11 mouse cellular contexts compared by ENCODE assay signal in the genomic region with DNA sequence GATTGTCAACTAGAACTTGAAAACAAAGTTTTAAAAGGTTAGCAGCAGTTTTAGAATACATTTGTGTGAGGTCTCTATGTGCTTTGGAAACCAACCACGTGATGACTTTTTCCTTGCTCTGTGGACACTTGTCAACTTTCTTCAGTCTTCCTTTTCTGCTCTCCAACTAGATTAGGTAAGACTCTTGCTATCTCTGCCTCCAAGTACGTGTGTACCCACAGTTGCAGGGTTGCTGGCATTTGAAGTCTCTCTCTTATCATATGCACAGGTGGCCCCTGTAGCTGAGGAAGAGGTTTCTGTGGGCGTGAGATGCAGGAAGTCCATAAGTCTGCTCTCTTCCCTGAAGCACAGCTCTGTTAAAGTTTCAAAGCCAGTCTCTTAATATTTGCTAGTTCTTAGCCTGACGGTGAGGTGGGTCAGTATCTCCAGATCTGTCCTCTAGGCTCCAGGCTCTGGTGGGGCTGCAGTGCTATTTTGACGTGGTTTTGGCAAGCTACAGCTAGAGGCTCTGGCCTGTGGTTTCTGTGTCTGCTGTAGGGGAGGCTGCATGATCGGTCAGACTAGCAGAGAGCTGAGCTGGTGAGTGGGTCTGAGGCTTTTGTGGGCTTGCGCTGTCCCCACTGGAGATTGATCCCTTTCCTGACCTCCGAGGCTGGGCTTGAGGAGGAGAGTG. TPM values are rescaled to one million over a fixed set of nuclear protein-coding genes. Genes with fewer than 3 reads are reported as not detected.
DNase-seq lines count a peak whose midpoint lies in the region; ATAC-seq and TF ChIP-seq lines count a peak whose summit lies in the region.
"Had no signal": no experiment of that assay in that cellular context is flagged by ENCODE, and none has a peak within 500 bp of the region (broad histone marks: within the 10 kb centered on the region; RNA-seq: fewer than 3 reads in every experiment).

No protein-coding gene starts in this region.

- no peak for TF ChIP-seq CTCF in bone marrow, adult 2 months (IDR thresholded peaks at IDR 0.05; ENCODE audit: control insufficient read depth, insufficient read depth, low read length)
- TF ChIP-seq CTCF in small intestine, adult 2 months (IDR thresholded peaks at IDR 0.05; ENCODE audit: extremely low read depth, insufficient read length, insufficient replicate concordance, low read depth, low read length), result no peak

- peaks cover 43% of the 10 kb centered on the region for H3K36me3 ChIP-seq in small intestine, adult 2 months (ENCODE audit: control insufficient read depth, insufficient read depth, low read length)
- peaks cover 83% of the 10 kb centered on the region for H3K36me3 ChIP-seq in neural tube, embryonic 15.5 days

- H3K27me3 ChIP-seq in small intestine, adult 2 months (ENCODE audit: control insufficient read depth, insufficient read depth, low read length), result no peaks in the 10 kb centered on the region
- no peaks in the 10 kb centered on the region for H3K27me3 ChIP-seq in neural tube, embryonic 15.5 days (replicated peaks)
- H3K27me3 ChIP-seq: CH12.LX had no signal

- H3K4me3 ChIP-seq in bone marrow, adult 2 months (replicated peaks; ENCODE audit: control insufficient read depth, low read depth, low read length), result no peak overlapping the region
- no peak overlapping the region for H3K4me3 ChIP-seq in small intestine, adult 2 months (ENCODE audit: low read depth, low read length)
- H3K4me3 ChIP-seq in neural tube, embryonic 15.5 days (replicated peaks), result no peak overlapping the region

- peak; percentile 79 for DNase-seq in CD4-positive helper T cell, adult 2 months (ENCODE audit: low read depth, low spot score)
- peak; percentile 55 for DNase-seq in liver
- no peak for DNase-seq in right cerebral cortex, adult 18-20 months
- DNase-seq in lung, postnatal 25 days (ENCODE audit: low spot score), result no peak
- no peak for DNase-seq in cerebellum, postnatal 4 days (ENCODE audit: low spot score in 2 of 2)
- DNase-seq: heart, postnatal 10 days; kidney, adult 11 months had no signal

- no peak overlapping the region for H3K4me2 ChIP-seq in neural tube, embryonic 15.5 days

- no peaks in the 10 kb centered on the region for H3K9me3 ChIP-seq in neural tube, embryonic 15.5 days (replicated peaks)

- ATAC-seq in neural tube, embryonic 15.5 days (ENCODE audit: low FRiP score), result no peak

- H3K4me1 ChIP-seq in bone marrow, adult 2 months (ENCODE audit: control insufficient read depth, insufficient read depth, low read length), result no peaks in the 10 kb centered on the region
- peaks cover 24% of the 10 kb centered on the region for H3K4me1 ChIP-seq in small intestine, adult 2 months (ENCODE audit: control insufficient read depth, insufficient read depth, insufficient read length, low read length)
- no peaks in the 10 kb centered on the region for H3K4me1 ChIP-seq in neural tube, embryonic 15.5 days

- H3K9ac ChIP-seq in neural tube, embryonic 15.5 days (replicated peaks), result no peak overlapping the region

- TF ChIP-seq POLR2A in bone marrow, adult 2 months (IDR thresholded peaks at IDR 0.05; ENCODE audit: borderline replicate concordance, control insufficient read depth, low read depth, low read length), result no peak
- no peak for TF ChIP-seq POLR2A in small intestine, adult 2 months (IDR thresholded peaks at IDR 0.05; ENCODE audit: low read depth, low read length)

- H3K27ac ChIP-seq in bone marrow, adult 2 months (ENCODE audit: control insufficient read depth, insufficient read depth, low read depth, low read length, poor library complexity), result peak overlapping the region; percentile 54
- H3K27ac ChIP-seq in small intestine, adult 2 months (ENCODE audit: insufficient read depth, low read depth, low read length), result peak overlapping the region; percentile 81; the same call in 1 of the 2 replicates
- H3K27ac ChIP-seq in neural tube, embryonic 15.5 days (replicated peaks), result no peak overlapping the region

- WGBS in bone marrow, adult 2 months, result 23% methylated on average over 8 of the region's 8 CpGs
- 64% methylated on average over 8 of the region's 8 CpGs for WGBS in small intestine, adult 2 months
- 92% methylated on average over 8 of the region's 8 CpGs for WGBS in neural tube, embryonic 15.5 days

RNA-seq across cellular contexts. Expression of gene Taco1, which starts 8.9 kb away (rescaled TPM):
- polyA plus RNA-seq in bone marrow, adult 2 months (2011; ENCODE audit: insufficient read depth, insufficient read length, low replicate concordance, missing spikeins), result 6.6 and 11.8 TPM in 2 replicates
- polyA plus RNA-seq in small intestine, adult 2 months (2012; rRNA removed), result 8.3 TPM in 2 replicates
- polyA plus RNA-seq in neural tube, embryonic 15.5 days (2015; fragmentation: Nextera tagmentation; extraction: Ambion mirVana), result 8.0 and 9.5 TPM in 2 replicates

RNA-seq across cellular contexts. Expression of gene Dcaf7, which starts 20.3 kb away (rescaled TPM):
- polyA plus RNA-seq in bone marrow, adult 2 months (2011; ENCODE audit: insufficient read depth, insufficient read length, low replicate concordance, missing spikeins), result 15.9 and 16.9 TPM in 2 replicates
- 18.7 and 30.9 TPM in 2 replicates for polyA plus RNA-seq in small intestine, adult 2 months (2012; rRNA removed)
- polyA plus RNA-seq in neural tube, embryonic 15.5 days (2015; fragmentation: Nextera tagmentation; extraction: Ambion mirVana), result 131 and 143 TPM in 2 replicates

RNA-seq across cellular contexts. Expression of gene Map3k3, which starts 27.5 kb away (rescaled TPM):
- 7.3 and 14.4 TPM in 2 replicates for polyA plus RNA-seq in bone marrow, adult 2 months (2011; ENCODE audit: insufficient read depth, insufficient read length, low replicate concordance, missing spikeins)
- polyA plus RNA-seq in small intestine, adult 2 months (2012; rRNA removed), result 10.0 and 15.1 TPM in 2 replicates
- 13.1 and 15.9 TPM in 2 replicates for polyA plus RNA-seq in neural tube, embryonic 15.5 days (2015; fragmentation: Nextera tagmentation; extraction: Ambion mirVana)

RNA-seq across cellular contexts. Expression of gene Kcnh6, which starts 49.0 kb away (rescaled TPM):
- not detected in 2 replicates for polyA plus RNA-seq in bone marrow, adult 2 months (2011; ENCODE audit: insufficient read depth, insufficient read length, low replicate concordance, missing spikeins)
- 0.88 and 2.6 TPM in 2 replicates for polyA plus RNA-seq in small intestine, adult 2 months (2012; rRNA removed)
- 3.6 and 4.2 TPM in 2 replicates for polyA plus RNA-seq in neural tube, embryonic 15.5 days (2015; fragmentation: Nextera tagmentation; extraction: Ambion mirVana)

Comparison
In these comparisons a context has a peak if more than half of its experiments do, and no peak if none do; other contexts are left out.
1. DNase-seq: peak in CD4-positive helper T cell, adult 2 months (single experiment) and liver (single experiment); none in right cerebral cortex, adult 18-20 months (single experiment), lung, postnatal 25 days (single experiment) and cerebellum, postnatal 4 days (0 of 2).